Mouse (Mus musculus) limb, embryonic 12.5 days (tissue): Measurements from ENCODE around the gene Nif3l1. TPM values are rescaled to one million over a fixed set of nuclear protein-coding genes. Genes with fewer than 3 reads are reported as not detected.

ENCODE experiments used
- ATAC-seq: fragments of 200-750 bp; cut with Nextera tagmentation; 2 replicates; pipeline ENCODE4 v1.8.0; 2017; ENCODE audit warnings: low read depth, moderate TSS enrichment; ENCODE audit not compliant: insufficient number of reproducible peaks, insufficient read depth, low FRiP score, low TSS enrichment
- H3K27ac ChIP-seq: fragments of 300-500 bp; sonication (generic); 2 replicates; pipeline ENCODE4 v1.5.1; 2016; ENCODE audit warnings: mild to moderate bottlenecking, moderate library complexity
- H3K27me3 ChIP-seq: fragments of 300-500 bp; sonication (generic); 2 replicates; pipeline ENCODE4 v1.6.1; 2016; ENCODE audit warnings: mild to moderate bottlenecking, moderate library complexity
- H3K36me3 ChIP-seq: fragments of 300-500 bp; sonication (generic); 2 replicates; pipeline ENCODE4 v1.6.1; 2016; ENCODE audit warnings: mild to moderate bottlenecking, moderate library complexity
- H3K4me1 ChIP-seq: fragments of 300-500 bp; sonication (generic); replicated peaks from 2 replicates; pipeline ENCODE4 v1.6.1; 2016
- H3K4me2 ChIP-seq: fragments of 300-500 bp; sonication (generic); 2 replicates; pipeline ENCODE4 v1.6.1; 2016; ENCODE audit warnings: mild to moderate bottlenecking, moderate library complexity
- H3K4me3 ChIP-seq: fragments of 300-500 bp; sonication (generic); replicated peaks from 2 replicates; pipeline ENCODE4 v1.5.1; 2016; ENCODE audit warnings: mild to moderate bottlenecking
- H3K9ac ChIP-seq: fragments of 300-500 bp; sonication (generic); replicated peaks from 2 replicates; pipeline ENCODE4 v1.6.1; 2016; ENCODE audit warnings: mild to moderate bottlenecking, moderate library complexity
- H3K9me3 ChIP-seq: fragments of 300-500 bp; sonication (generic); 2 replicates; pipeline ENCODE4 v1.6.1; 2016; ENCODE audit warnings: mild to moderate bottlenecking, moderate library complexity
- WGBS: fragments of 180-500 bp; shearing (Covaris S2); methylation state at CpG from one replicate; pipeline ENCODE4 v1.1.7; 2016; 5-methylcytosine and 5-hydroxymethylcytosine counted together
- polyA plus RNA-seq: library from polyadenylated mRNA; unstranded; fragments of >200 nt; fragmentation: Nextera tagmentation; extraction: Ambion mirVana; gene quantifications from 2 replicates; pipeline ENCODE4 v1.2.1, GENCODE M21; 2016

Gene Nif3l1
- polyA plus RNA-seq, result 59.6 and 60.2 TPM in 2 replicates

GRCm38 (mm10) chr1:58445143-58445722 lies at the start of gene Nif3l1, which contains the start of gene Ppil3:
Nif3l1 (plus strand) TSS chr1:58445151.
Ppil3 (minus strand) TSS chr1:58445486.
- Histone ChIP-seq H3K27ac (peak within 1 kb of the TSS; percentile 90), H3K4me1 (peaks cover 23% of the 10 kb centered on the region), H3K4me2 (peak within 1 kb of the TSS; percentile 73), H3K9me3 (no peaks in the 10 kb centered on the region), H3K27me3 (no peaks in the 10 kb centered on the region), H3K36me3 (peaks cover 46% of the 10 kb centered on the region), H3K4me3 (peak within 1 kb of the TSS; percentile 65), H3K9ac (peak within 1 kb of the TSS; percentile 82)
- under 1% methylated on average over 33 of the region's 33 CpGs for WGBS
- ATAC-seq, result peak; percentile 91

GRCm38 (mm10) chr1:58395341-58395740 lies 49.6 kb upstream of the Nif3l1 start:
- WGBS, result 89% methylated on average over 3 of the region's 3 CpGs
- Histone ChIP-seq H3K9me3 (no peaks in the 10 kb centered on the region), H3K27ac (no peak overlapping the region), H3K9ac (no peak overlapping the region), H3K4me1 (peaks cover 17% of the 10 kb centered on the region), H3K4me2 (no peak overlapping the region), H3K4me3 (no peak overlapping the region), H3K36me3 (peaks cover 56% of the 10 kb centered on the region), H3K27me3 (no peaks in the 10 kb centered on the region)
- ATAC-seq, result no peak

- ATAC-seq, result no peak
- Histone ChIP-seq H3K4me2 (no peak overlapping the region), H3K36me3 (peaks cover 65% of the 10 kb centered on the region), H3K27me3 (no peaks in the 10 kb centered on the region), H3K4me1 (peaks cover 14% of the 10 kb centered on the region), H3K9ac (no peak overlapping the region), H3K9me3 (no peaks in the 10 kb centered on the region), H3K4me3 (no peak overlapping the region), H3K27ac (no peak overlapping the region)
- WGBS, result 93% methylated on average over 1 of the region's 1 CpGs
Observed at GRCm38 (mm10) chr1:58396179-58396578, 48.8 kb upstream of the Nif3l1 start.

- Histone ChIP-seq H3K27ac (no peak overlapping the region), H3K27me3 (no peaks in the 10 kb centered on the region), H3K9ac (no peak overlapping the region), H3K4me2 (no peak overlapping the region), H3K4me3 (no peak overlapping the region), H3K4me1 (peaks cover 7% of the 10 kb centered on the region; the same call in 1 of the 2 replicates), H3K9me3 (no peaks in the 10 kb centered on the region), H3K36me3 (peaks cover 80% of the 10 kb centered on the region)
- no peak for ATAC-seq
- WGBS, result 98% methylated on average over 6 of the region's 6 CpGs
Observed at GRCm38 (mm10) chr1:58397731-58398130, 47.2 kb upstream of the Nif3l1 start.

GRCm38 (mm10) chr1:58401396-58401795 lies 43.6 kb upstream of the Nif3l1 start:
- Histone ChIP-seq H3K36me3 (peaks cover 95% of the 10 kb centered on the region), H3K9ac (no peak overlapping the region), H3K4me2 (no peak overlapping the region), H3K27me3 (no peaks in the 10 kb centered on the region), H3K4me1 (no peaks in the 10 kb centered on the region), H3K4me3 (no peak overlapping the region), H3K27ac (no peak overlapping the region), H3K9me3 (no peaks in the 10 kb centered on the region)
- WGBS, result 92% methylated on average over 6 of the region's 6 CpGs
- ATAC-seq, result no peak

GRCm38 (mm10) chr1:58403745-58404144 lies 41.2 kb upstream of the Nif3l1 start:
- Histone ChIP-seq H3K9me3 (no peaks in the 10 kb centered on the region), H3K4me2 (no peak overlapping the region), H3K27me3 (no peaks in the 10 kb centered on the region), H3K27ac (no peak overlapping the region), H3K4me3 (no peak overlapping the region), H3K9ac (no peak overlapping the region), H3K4me1 (no peaks in the 10 kb centered on the region), H3K36me3 (peaks cover 92% of the 10 kb centered on the region)
- ATAC-seq, result no peak
- WGBS, result 94% methylated on average over 5 of the region's 5 CpGs

GRCm38 (mm10) chr1:58407321-58407720 lies 37.6 kb upstream of the Nif3l1 start:
- H3K9ac ChIP-seq, result no peak overlapping the region
- H3K4me2 ChIP-seq, result no peak overlapping the region
- H3K36me3 ChIP-seq, result peaks cover 85% of the 10 kb centered on the region
- no peak overlapping the region for H3K27ac ChIP-seq
- H3K9me3 ChIP-seq, result no peaks in the 10 kb centered on the region
- H3K4me3 ChIP-seq, result no peak overlapping the region
- WGBS, result 96% methylated on average over 7 of the region's 7 CpGs
- H3K4me1 ChIP-seq, result no peaks in the 10 kb centered on the region
- no peak for ATAC-seq
- H3K27me3 ChIP-seq, result no peaks in the 10 kb centered on the region

- ATAC-seq, result no peak
- H3K4me1 ChIP-seq, result no peaks in the 10 kb centered on the region
- H3K9ac ChIP-seq, result no peak overlapping the region
- H3K27ac ChIP-seq, result no peak overlapping the region; the same call in 1 of the 2 replicates
- no peaks in the 10 kb centered on the region for H3K9me3 ChIP-seq
- H3K36me3 ChIP-seq, result peaks cover 85% of the 10 kb centered on the region
- no peaks in the 10 kb centered on the region for H3K27me3 ChIP-seq
- no peak overlapping the region for H3K4me3 ChIP-seq
- WGBS, result 90% methylated on average over 6 of the region's 6 CpGs
- H3K4me2 ChIP-seq, result no peak overlapping the region
Observed at GRCm38 (mm10) chr1:58408141-58408540, 36.8 kb upstream of the Nif3l1 start.

GRCm38 (mm10) chr1:58409553-58410197 lies 35.3 kb upstream of the Nif3l1 start:
- no peak for ATAC-seq
- Histone ChIP-seq H3K4me1 (no peaks in the 10 kb centered on the region), H3K4me3 (no peak overlapping the region), H3K36me3 (peaks cover 85% of the 10 kb centered on the region), H3K9ac (no peak overlapping the region), H3K27ac (no peak overlapping the region), H3K9me3 (no peaks in the 10 kb centered on the region), H3K27me3 (no peaks in the 10 kb centered on the region), H3K4me2 (no peak overlapping the region)
- WGBS, result 80% methylated on average over 5 of the region's 5 CpGs

GRCm38 (mm10) chr1:58410198-58410588 lies 34.8 kb upstream of the Nif3l1 start:
- Histone ChIP-seq H3K36me3 (peaks cover 85% of the 10 kb centered on the region), H3K9me3 (no peaks in the 10 kb centered on the region), H3K9ac (no peak overlapping the region), H3K4me3 (no peak overlapping the region), H3K27me3 (no peaks in the 10 kb centered on the region), H3K27ac (no peak overlapping the region), H3K4me2 (no peak overlapping the region), H3K4me1 (no peaks in the 10 kb centered on the region)
- 84% methylated on average over 3 of the region's 3 CpGs for WGBS
- 0 out of 2 replicates have a peak, but pooled peaks have one; percentile 16 for ATAC-seq

- ATAC-seq, result no peak
- Histone ChIP-seq H3K4me3 (no peak overlapping the region), H3K9ac (no peak overlapping the region), H3K27ac (no peak overlapping the region), H3K36me3 (peaks cover 83% of the 10 kb centered on the region), H3K27me3 (no peaks in the 10 kb centered on the region), H3K4me2 (no peak overlapping the region), H3K4me1 (no peaks in the 10 kb centered on the region), H3K9me3 (no peaks in the 10 kb centered on the region)
- WGBS, result 90% methylated on average over 7 of the region's 7 CpGs
Observed at GRCm38 (mm10) chr1:58410776-58411175, 34.2 kb upstream of the Nif3l1 start.
